Mouse (Mus musculus): ENCODE results near the gene Gm20721.
A peak's percentile ranks its signal among the peaks of the same experiment; 100 is the strongest.
"Not testable (repeated sequence)": the region's sequence is repeated elsewhere in the genome, so short reads cannot be mapped to it uniquely, and the experiment has no call there.

Gm20721 gene

GRCm38 (mm10) chr2:174346612-174346998, at the start of gene Gm20721:
Gene Gm20721, minus strand, starts transcription at chr2:174346712.
- DNase-seq (ENCODE audit: low read depth, low spot score) = no peak

- no peak for DNase-seq (ENCODE audit: low read depth, low spot score)
These were observed 46.9 kb upstream of the Gm20721 start for GRCm38 (mm10) chr2:174393383-174393782.

- DNase-seq (ENCODE audit: low read depth, low spot score) = no peak
These were observed 46.0 kb upstream of the Gm20721 start for GRCm38 (mm10) chr2:174392554-174392953.

GRCm38 (mm10) chr2:174391936-174392335, 45.4 kb upstream of the Gm20721 start:
- DNase-seq (ENCODE audit: low read depth, low spot score) = no peak

- DNase-seq (ENCODE audit: low read depth, low spot score) = no peak
These were observed 34.5 kb upstream of the Gm20721 start for GRCm38 (mm10) chr2:174381021-174381420.

- no peak for DNase-seq (ENCODE audit: low read depth, low spot score)
These were observed 20.1 kb upstream of the Gm20721 start for GRCm38 (mm10) chr2:174366571-174366970.

GRCm38 (mm10) chr2:174359656-174360055, 13.1 kb upstream of the Gm20721 start:
- no peak for DNase-seq (ENCODE audit: low read depth, low spot score)

- DNase-seq (ENCODE audit: low read depth, low spot score) = no peak
These were observed 12.0 kb upstream of the Gm20721 start for GRCm38 (mm10) chr2:174358516-174358915.

- not testable (repeated sequence) for DNase-seq (ENCODE audit: low read depth, low spot score)
These were observed 622 bp upstream of the Gm20721 start for GRCm38 (mm10) chr2:174346999-174347668.

GRCm38 (mm10) chr2:174344996-174345395, 1.5 kb downstream of the Gm20721 start:
- DNase-seq (ENCODE audit: low read depth, low spot score) = no peak

- peak; percentile 78 for DNase-seq (ENCODE audit: low read depth, low spot score)
These were observed 2.4 kb downstream of the Gm20721 start for GRCm38 (mm10) chr2:174344003-174344655.

GRCm38 (mm10) chr2:174343566-174343965, 2.9 kb downstream of the Gm20721 start:
- no peak for DNase-seq (ENCODE audit: low read depth, low spot score)

- DNase-seq (ENCODE audit: low read depth, low spot score) = no peak
These were observed 3.6 kb downstream of the Gm20721 start for GRCm38 (mm10) chr2:174342793-174343400.

GRCm38 (mm10) chr2:174340893-174341580, 5.5 kb downstream of the Gm20721 start:
- DNase-seq (ENCODE audit: low read depth, low spot score) = no peak

- DNase-seq (ENCODE audit: low read depth, low spot score) = no peak
These were observed 6.2 kb downstream of the Gm20721 start for GRCm38 (mm10) chr2:174340229-174340892.

GRCm38 (mm10) chr2:174339701-174340100, 6.8 kb downstream of the Gm20721 start:
- DNase-seq (ENCODE audit: low read depth, low spot score) = no peak

GRCm38 (mm10) chr2:174337275-174337674, 9.2 kb downstream of the Gm20721 start:
- DNase-seq (ENCODE audit: low read depth, low spot score) = no peak

GRCm38 (mm10) chr2:174334415-174334814, 12.1 kb downstream of the Gm20721 start:
- no peak for DNase-seq (ENCODE audit: low read depth, low spot score)

- no peak for DNase-seq (ENCODE audit: low read depth, low spot score)
These were observed 13.1 kb downstream of the Gm20721 start for GRCm38 (mm10) chr2:174333239-174333890.

- no peak for DNase-seq (ENCODE audit: low read depth, low spot score)
These were observed 15.1 kb downstream of the Gm20721 start for GRCm38 (mm10) chr2:174331282-174332030.
